Mouse (Mus musculus) forebrain, postnatal 0 days (tissue): Measurements from ENCODE around the gene Zscan2. TPM values are rescaled to one million over a fixed set of nuclear protein-coding genes. Genes with fewer than 3 reads are reported as not detected.

Experiments used
- ATAC-seq: fragments of 200-750 bp; cut with Nextera tagmentation; 2 replicates; pipeline ENCODE4 v1.8.0; 2017; ENCODE audit warnings: mild to moderate bottlenecking, moderate library complexity
- DNase-seq: peaks from one replicate; pipeline ENCODE4 v3.0.0-alpha.2; 2015
- H3K27ac ChIP-seq: fragments of 300-500 bp; sonication (generic); 2 replicates; pipeline ENCODE4 v1.5.1; 2014; ENCODE audit warnings: low read depth, mild to moderate bottlenecking, antibody characterized with exemption, low read length, moderate library complexity, mixed read lengths
- H3K27me3 ChIP-seq: fragments of 300-500 bp; sonication (generic); 2 replicates; pipeline ENCODE4 v1.6.1; 2014; ENCODE audit warnings: mild to moderate bottlenecking, low read length, mixed read lengths; ENCODE audit not compliant: insufficient read depth
- H3K36me3 ChIP-seq: fragments of 300-500 bp; sonication (generic); 2 replicates; pipeline ENCODE4 v1.6.1; 2014; ENCODE audit warnings: mild to moderate bottlenecking, moderate library complexity; ENCODE audit not compliant: insufficient read depth
- H3K4me1 ChIP-seq: fragments of 300-500 bp; sonication (generic); 2 replicates; pipeline ENCODE4 v1.6.1; 2014; ENCODE audit warnings: antibody characterized with exemption; ENCODE audit not compliant: insufficient read depth
- H3K4me2 ChIP-seq: fragments of 300-500 bp; sonication (generic); 2 replicates; pipeline ENCODE4 v1.6.1; 2014; ENCODE audit warnings: low read depth, mild to moderate bottlenecking, moderate library complexity
- H3K4me3 ChIP-seq: fragments of 300-500 bp; sonication (generic); 2 replicates; pipeline ENCODE4 v1.5.1; 2014; ENCODE audit warnings: low read depth, low read length, mixed read lengths
- H3K9ac ChIP-seq: fragments of 300-500 bp; sonication (generic); 2 replicates; pipeline ENCODE4 v1.6.1; 2014; ENCODE audit warnings: mild to moderate bottlenecking
- H3K9me3 ChIP-seq: fragments of 300-500 bp; sonication (generic); 2 replicates; pipeline ENCODE4 v1.6.1; 2016; ENCODE audit warnings: low read length
- CTCF ChIP-seq: sonication (generic); IDR thresholded peaks from 2 replicates; pipeline ENCODE4 v1.5.1; 2016; ENCODE audit warnings: antibody characterized with exemption, control low read depth, low read depth
- WGBS: fragments of 180-500 bp; shearing (Covaris S2); extraction: QIAGEN DNeasy Blood & Tissue Kit; methylation state at CpG from one replicate; pipeline ENCODE4 v1.1.7; 2014; 5-methylcytosine and 5-hydroxymethylcytosine counted together
- polyA plus RNA-seq: library from polyadenylated mRNA; unstranded; fragments of >200 nt; fragmentation: Nextera tagmentation; extraction: Ambion mirVana; gene quantifications from 2 replicates; pipeline ENCODE4 v1.2.1, GENCODE M21; 2015
- total RNA-seq: library from RNA; depleted of rRNA; stranded (reverse); fragments of >200 nt; gene quantifications from 2 replicates; pipeline ENCODE4 v1.2.3, GENCODE M21; 2014

Gene Zscan2
- total and polyA plus RNA-seq, 2 experiments from 2014 or later, result 3.3 to 38.3 TPM

DNA sequence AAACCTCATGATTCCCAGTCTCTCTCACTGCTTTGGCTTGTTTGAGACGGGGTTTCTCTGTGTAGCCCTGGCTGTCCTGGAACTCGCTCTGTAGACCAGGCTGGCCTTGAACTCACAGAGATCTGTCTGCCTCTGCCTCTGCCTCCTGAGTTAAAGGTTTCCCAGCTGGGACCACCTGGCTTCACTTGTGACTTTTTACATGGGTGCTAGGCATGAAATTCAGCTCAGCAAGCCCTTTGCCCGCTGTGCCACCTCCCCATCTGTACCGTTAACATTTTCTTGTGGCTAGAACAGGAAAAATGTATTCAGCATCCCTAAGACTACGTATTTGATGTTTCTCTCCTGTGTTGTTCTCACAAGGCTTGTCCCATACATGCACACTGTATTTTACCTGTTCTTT is 10.2 kb upstream of the Zscan2 start:
- H3K9me3 ChIP-seq, result no peaks in the 10 kb centered on the region
- TF ChIP-seq CTCF, result no peak
- no peaks in the 10 kb centered on the region for H3K4me1 ChIP-seq
- no peaks in the 10 kb centered on the region for H3K36me3 ChIP-seq
- H3K4me3 ChIP-seq, result no peak overlapping the region
- no peak overlapping the region for H3K27ac ChIP-seq
- H3K9ac ChIP-seq, result no peak overlapping the region
- WGBS, result 87% methylated on average over 5 of the region's 5 CpGs
- H3K27me3 ChIP-seq, result no peaks in the 10 kb centered on the region
- H3K4me2 ChIP-seq, result no peak overlapping the region
- DNase-seq (no peak), ATAC-seq (no peak)

DNA sequence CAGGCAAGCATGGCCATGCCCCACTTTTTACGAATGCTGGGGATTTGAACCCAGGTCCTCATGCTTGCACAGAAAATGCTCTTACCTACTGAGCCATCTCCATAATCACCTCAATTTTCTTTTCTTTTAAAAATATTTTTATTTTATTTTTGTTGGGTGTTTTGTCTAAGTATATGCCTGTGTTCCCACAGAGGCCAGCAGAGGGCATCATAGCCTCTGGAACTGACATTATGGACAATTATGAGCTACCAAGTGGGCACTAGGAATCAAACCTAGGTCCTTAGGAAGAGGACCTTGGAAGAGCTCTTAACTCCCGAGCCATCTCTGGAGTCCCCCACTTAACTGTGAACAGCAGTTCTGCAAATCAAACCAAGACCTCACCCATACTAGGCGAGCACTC is 7.5 kb upstream of the Zscan2 start:
- TF ChIP-seq CTCF, result no peak
- Histone ChIP-seq H3K27ac (no peak overlapping the region), H3K4me3 (no peak overlapping the region), H3K9me3 (no peaks in the 10 kb centered on the region), H3K27me3 (no peaks in the 10 kb centered on the region), H3K4me2 (no peak overlapping the region), H3K9ac (no peak overlapping the region), H3K36me3 (no peaks in the 10 kb centered on the region), H3K4me1 (no peaks in the 10 kb centered on the region)
- ATAC-seq (no peak), DNase-seq (no peak)
- WGBS, result 98% methylated on average over 3 of the region's 3 CpGs

- peak; percentile 38 for ATAC-seq
- Histone ChIP-seq H3K27me3 (no peaks in the 10 kb centered on the region), H3K4me3 (no peak overlapping the region), H3K4me1 (peaks cover 4% of the 10 kb centered on the region; the same call in 1 of the 2 replicates), H3K9me3 (no peaks in the 10 kb centered on the region), H3K4me2 (no peak overlapping the region), H3K36me3 (no peaks in the 10 kb centered on the region), H3K9ac (no peak overlapping the region), H3K27ac (no peak overlapping the region; the same call in 1 of the 2 replicates)
- no peak for TF ChIP-seq CTCF
- peak; percentile 22 for DNase-seq
These were observed 5.4 kb upstream of the Zscan2 start for GRCm38 (mm10) chr7:80855316-80855715.

DNA sequence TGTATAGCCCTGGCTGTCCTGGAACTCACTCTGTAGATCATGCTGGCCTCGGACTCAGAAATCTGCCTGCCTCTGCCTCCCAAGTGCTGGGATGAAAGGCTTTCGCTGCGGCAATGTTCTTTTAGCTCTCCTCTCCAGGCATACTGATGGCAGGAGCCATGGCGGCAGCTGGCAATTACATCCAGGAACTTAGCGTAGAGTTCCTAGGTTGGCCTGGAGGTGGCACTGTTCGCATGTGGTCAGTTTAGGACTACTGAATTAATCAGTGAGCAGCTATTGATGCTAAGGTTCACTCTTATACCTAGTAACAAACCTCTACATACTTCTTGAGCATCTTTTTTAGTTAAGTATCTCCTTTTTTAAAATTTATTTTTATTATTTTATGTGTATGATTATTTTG is 3.5 kb upstream of the Zscan2 start:
- peak; percentile 67 for DNase-seq

GRCm38 (mm10) chr7:80860227-80860626 is 493 bp upstream of the Zscan2 start:
- H3K4me1 ChIP-seq, result peaks cover 22% of the 10 kb centered on the region
- H3K9ac ChIP-seq, result peak overlapping the region; percentile 99
- 0 out of 2 replicates have a peak, but pooled peaks cover 9% of the 10 kb centered on the region for H3K36me3 ChIP-seq
- H3K27me3 ChIP-seq, result no peaks in the 10 kb centered on the region
- under 1% methylated on average over 13 of the region's 13 CpGs for WGBS
- ATAC-seq (peak; percentile 76), DNase-seq (peak; percentile 82)
- H3K4me2 ChIP-seq, result peak overlapping the region; percentile 72
- H3K9me3 ChIP-seq, result no peaks in the 10 kb centered on the region
- peak overlapping the region; percentile 86 for H3K4me3 ChIP-seq
- peak overlapping the region; percentile 21 for H3K27ac ChIP-seq
- TF ChIP-seq CTCF, result no peak

More for the DNA sequence above, 3.5 kb upstream of the Zscan2 start:
- Histone ChIP-seq H3K27ac (no peak overlapping the region), H3K9ac (no peak overlapping the region), H3K4me2 (no peak overlapping the region), H3K4me3 (no peak overlapping the region), H3K36me3 (no peaks in the 10 kb centered on the region), H3K9me3 (no peaks in the 10 kb centered on the region), H3K4me1 (peaks cover 11% of the 10 kb centered on the region), H3K27me3 (no peaks in the 10 kb centered on the region)
- TF ChIP-seq CTCF, result peak; percentile 78
- WGBS, result 27% methylated on average over 6 of the region's 6 CpGs
- no peak for ATAC-seq

- Histone ChIP-seq H3K4me3 (no peak overlapping the region), H3K9me3 (no peaks in the 10 kb centered on the region), H3K4me2 (peak overlapping the region; percentile 72), H3K27ac (no peak overlapping the region), H3K4me1 (peaks cover 22% of the 10 kb centered on the region), H3K27me3 (no peaks in the 10 kb centered on the region), H3K36me3 (peaks cover 31% of the 10 kb centered on the region), H3K9ac (no peak overlapping the region)
- ATAC-seq, result no peak
- no peak for DNase-seq
- no peak for TF ChIP-seq CTCF
- WGBS, result 80% methylated on average over 2 of the region's 2 CpGs
These were observed 1.8 kb downstream of the Zscan2 start for GRCm38 (mm10) chr7:80862475-80862874.

DNA sequence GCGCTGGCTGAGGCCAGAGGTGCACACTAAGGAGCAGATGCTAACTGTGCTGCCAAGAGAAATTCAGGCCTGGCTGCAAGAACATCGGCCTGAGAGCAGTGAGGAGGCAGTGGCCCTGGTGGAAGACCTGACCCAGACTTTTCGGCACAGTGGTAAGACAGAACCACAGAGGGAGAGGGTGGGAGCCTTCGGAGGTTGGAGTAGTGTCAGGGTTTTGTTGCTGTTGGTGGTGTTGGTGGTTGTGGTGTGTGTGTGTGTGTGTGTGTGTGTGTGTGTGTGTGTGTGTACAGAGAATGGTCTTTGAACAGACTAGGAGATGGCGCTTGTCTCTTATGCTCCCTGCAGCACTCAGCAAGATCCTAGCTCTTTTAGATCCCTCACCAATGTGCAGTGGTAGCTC is 2.8 kb downstream of the Zscan2 start:
- Histone ChIP-seq H3K9me3 (no peaks in the 10 kb centered on the region), H3K27me3 (no peaks in the 10 kb centered on the region), H3K4me3 (no peak overlapping the region), H3K36me3 (peaks cover 41% of the 10 kb centered on the region), H3K4me1 (peaks cover 22% of the 10 kb centered on the region), H3K27ac (no peak overlapping the region), H3K4me2 (peak overlapping the region; percentile 24), H3K9ac (no peak overlapping the region)
- no peak for DNase-seq
- ATAC-seq, result no peak
- TF ChIP-seq CTCF, result no peak
- 77% methylated on average over 5 of the region's 5 CpGs for WGBS
